Mouse (Mus musculus): ENCODE measurements around the gene Aldoc.
A peak's percentile ranks its signal among the peaks of the same experiment; 100 is the strongest.
"Not testable (repeated sequence)": the region's sequence is repeated elsewhere in the genome, so short reads cannot be mapped to it uniquely, and the experiment has no call there.

Aldoc gene

GRCm38 (mm10) chr11:78322860-78323259 is at the start of gene Aldoc:
Aldoc (plus strand) TSS chr11:78322968.
- DNase-seq (ENCODE audit: low spot score), result peak; percentile 89

DNA sequence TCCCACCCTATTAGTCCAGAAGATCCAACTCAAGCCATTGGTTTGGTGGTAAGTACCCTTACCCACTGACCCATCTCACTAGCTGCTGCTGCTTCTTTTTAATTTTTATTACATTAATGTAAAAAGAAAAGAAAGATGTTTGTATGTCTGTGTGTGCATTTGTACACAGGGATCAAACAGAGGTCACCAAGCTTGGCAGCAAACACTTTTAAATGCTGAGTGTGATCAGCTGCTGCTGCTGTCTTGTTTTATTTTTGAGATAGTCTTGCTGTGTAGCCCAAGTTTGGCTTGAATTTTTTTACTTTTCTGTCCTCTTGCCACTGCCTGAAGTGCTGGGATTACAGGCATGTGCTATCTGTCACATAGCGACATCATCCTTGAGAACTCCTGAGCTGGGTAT is 47.2 kb upstream of the Aldoc start:
- DNase-seq (ENCODE audit: low spot score), result no peak

GRCm38 (mm10) chr11:78276169-78276568 is 46.6 kb upstream of the Aldoc start:
- not testable (repeated sequence) for DNase-seq (ENCODE audit: low spot score)

GRCm38 (mm10) chr11:78278853-78279252 is 43.9 kb upstream of the Aldoc start:
- no peak for DNase-seq (ENCODE audit: low spot score)

DNA sequence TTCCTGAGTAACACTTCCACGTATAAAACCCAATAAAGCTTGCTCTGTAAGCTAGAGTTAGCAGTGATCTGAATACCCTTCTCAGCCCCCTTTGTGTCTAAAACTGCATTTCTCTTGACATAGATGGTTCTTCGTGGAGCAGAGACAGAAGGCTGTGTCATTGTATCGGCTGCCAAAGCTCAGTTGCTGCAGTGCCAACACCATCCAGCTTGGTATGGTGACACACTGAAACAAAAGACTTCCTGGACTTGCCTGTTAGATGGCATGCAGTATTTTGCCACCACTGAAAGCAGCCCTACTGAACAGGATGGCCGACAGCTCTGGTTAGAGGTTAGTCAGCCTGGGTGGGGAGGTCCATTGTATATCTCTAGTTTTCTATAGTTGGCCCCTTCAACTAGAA is 43.2 kb upstream of the Aldoc start:
- DNase-seq (ENCODE audit: low spot score), result no peak

DNA sequence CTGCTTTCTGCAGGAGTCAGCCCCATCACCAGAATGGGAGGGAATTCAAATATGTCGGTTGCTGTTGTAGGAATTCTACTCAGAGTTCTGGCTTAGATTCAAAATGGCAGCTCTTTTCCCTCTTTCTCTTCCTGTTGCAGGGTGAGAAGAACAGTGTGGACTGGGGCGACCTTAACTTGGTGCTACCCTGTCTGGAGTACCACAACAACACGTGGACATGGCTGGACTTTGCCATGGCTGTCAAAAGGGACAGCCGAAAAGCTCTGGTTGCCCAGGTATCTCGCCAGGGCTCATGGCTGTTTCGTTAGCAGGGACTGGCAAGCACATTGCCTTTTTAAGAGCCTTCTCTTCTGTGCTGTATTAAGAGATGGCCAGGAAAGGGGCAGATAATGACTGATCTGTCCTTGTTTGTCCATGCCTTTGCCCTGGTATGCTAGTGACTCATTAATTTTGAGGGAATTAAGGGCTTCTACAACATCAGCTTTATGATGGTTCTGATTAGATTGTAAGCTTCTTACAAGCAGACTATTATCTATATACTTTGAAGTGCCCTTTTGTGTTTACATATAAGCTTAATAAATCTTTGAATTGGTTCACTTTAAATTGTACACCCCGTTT is 33.5 kb upstream of the Aldoc start:
- DNase-seq (ENCODE audit: low spot score), result no peak

GRCm38 (mm10) chr11:78290654-78291053 is 32.1 kb upstream of the Aldoc start, which contains the start of gene BC030499:
BC030499 (plus strand) TSS chr11:78290841.
- no peak for DNase-seq (ENCODE audit: low spot score)

DNA sequence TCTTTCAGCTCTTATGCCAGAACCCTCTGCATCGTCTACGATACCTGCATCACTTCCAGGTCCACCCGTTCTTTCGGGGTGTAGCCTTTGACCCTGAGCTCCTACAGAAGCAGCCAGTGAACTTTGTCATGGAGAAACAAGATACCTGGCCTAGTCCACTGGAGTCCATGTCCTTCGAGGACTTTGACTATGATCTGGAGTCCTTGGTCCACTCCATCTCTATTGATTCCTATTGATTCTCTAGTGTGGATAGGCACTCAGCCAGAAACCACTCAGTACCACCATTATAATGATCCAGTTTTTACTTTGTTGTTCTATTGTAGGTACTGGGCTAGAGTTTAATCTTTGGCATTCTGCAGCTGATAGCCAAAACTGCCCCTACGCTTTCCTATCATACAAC is 28.2 kb upstream of the Aldoc start:
- DNase-seq (ENCODE audit: low spot score), result no peak

- no peak for DNase-seq (ENCODE audit: low spot score)
These were observed 21.9 kb upstream of the Aldoc start for GRCm38 (mm10) chr11:78300917-78301316.

GRCm38 (mm10) chr11:78301357-78302084 is 21.2 kb upstream of the Aldoc start, which contains the start of gene Spag5:
Spag5 (plus strand) TSS chr11:78301529.
- peak; percentile 82 for DNase-seq (ENCODE audit: low spot score)

DNA sequence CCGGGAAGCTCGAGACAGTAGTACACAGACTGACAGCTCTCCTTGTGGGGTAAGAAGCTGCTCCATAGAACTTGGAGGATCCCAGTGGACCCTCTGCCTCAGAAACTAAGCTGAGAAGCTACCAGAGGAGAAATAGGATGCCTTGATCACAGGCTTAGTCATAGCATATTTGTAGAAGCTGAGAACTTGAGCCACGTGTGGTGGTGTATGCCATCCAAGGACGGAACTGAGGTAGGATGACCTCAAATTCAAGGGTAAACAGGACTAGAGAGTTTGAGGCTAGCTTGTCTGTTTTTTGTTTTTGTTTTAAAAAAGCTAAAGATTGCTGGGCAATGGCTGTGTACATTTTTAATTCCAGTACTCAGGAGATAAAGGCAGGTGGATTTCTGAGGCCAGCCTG is 17.5 kb upstream of the Aldoc start:
- no peak for DNase-seq (ENCODE audit: low spot score)

GRCm38 (mm10) chr11:78310861-78311511 is 11.8 kb upstream of the Aldoc start:
- no peak for DNase-seq (ENCODE audit: low spot score)

- DNase-seq (ENCODE audit: low spot score), result no peak
These were observed 9.1 kb upstream of the Aldoc start for GRCm38 (mm10) chr11:78313662-78314061.

DNA sequence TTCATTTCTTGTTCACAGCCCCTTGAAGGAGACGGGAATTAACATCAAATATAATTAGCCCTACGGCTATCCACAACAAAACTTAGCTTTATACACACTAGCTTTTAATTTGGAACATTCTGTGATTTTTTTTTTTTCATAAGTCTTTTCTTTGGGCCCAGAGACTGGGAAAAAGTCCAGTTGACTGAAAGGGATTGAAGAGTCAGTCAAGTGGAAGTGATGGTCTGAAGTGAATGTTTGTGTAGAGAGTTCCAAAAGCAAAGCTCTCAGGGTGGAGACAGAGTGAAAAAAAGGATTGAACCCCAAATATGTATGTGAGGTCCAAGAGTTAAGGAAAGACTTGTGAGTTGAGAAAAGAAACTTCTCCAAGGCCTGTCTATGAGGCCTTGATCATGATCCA is 4.4 kb upstream of the Aldoc start:
- no peak for DNase-seq (ENCODE audit: low spot score)

GRCm38 (mm10) chr11:78322076-78322831 is 514 bp upstream of the Aldoc start:
- no peak for DNase-seq (ENCODE audit: low spot score)

DNA sequence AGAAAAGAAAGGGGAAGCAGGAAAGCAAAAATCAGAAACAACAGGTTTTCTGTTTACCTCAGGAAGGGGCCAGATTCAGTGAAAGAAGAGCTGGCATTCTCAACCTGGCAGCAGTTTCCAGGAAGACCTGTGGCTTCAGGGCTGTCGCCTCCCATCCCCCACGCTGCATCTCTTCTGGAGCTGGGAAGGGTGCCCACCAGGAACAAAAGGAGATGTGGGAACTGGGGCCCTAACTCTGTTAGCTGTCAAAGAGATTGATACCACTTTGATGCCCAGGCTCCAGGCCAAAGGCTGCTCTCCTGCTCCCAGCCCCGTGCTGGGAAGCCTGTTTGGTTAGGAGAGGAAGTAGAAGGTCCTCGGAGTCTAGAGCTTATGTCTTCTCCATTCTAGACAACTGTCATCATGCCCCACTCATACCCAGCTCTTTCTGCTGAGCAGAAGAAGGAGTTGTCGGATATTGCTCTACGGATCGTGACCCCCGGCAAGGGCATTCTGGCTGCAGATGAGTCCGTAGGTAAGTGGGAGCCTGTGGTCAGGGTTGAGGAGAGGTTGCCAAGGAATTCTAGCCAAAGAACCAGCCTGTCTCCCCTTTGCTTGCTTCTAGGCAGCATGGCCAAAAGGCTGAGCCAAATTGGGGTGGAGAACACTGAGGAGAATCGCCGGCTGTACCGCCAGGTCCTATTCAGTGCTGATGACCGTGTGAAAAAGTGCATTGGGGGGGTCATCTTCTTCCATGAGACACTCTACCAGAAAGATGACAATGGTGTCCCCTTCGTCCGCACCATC is 1.4 kb downstream of the Aldoc start:
- DNase-seq (ENCODE audit: low spot score), result no peak

DNA sequence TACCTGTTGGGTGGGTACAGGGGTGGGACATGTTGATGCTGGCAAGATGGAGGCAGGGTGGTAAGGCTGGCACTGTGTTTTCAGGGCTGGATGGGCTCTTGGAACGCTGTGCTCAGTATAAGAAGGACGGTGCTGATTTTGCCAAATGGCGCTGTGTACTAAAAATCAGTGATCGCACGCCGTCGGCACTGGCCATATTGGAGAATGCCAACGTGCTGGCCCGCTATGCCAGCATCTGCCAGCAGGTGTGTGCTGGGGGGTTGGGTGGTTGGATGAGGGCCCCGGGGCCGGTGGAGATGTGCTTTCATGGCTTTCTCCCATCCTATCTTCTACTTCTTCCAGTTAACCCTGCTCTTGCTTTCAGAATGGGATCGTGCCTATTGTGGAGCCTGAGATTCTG is 2.2 kb downstream of the Aldoc start:
- DNase-seq (ENCODE audit: low spot score), result no peak

DNA sequence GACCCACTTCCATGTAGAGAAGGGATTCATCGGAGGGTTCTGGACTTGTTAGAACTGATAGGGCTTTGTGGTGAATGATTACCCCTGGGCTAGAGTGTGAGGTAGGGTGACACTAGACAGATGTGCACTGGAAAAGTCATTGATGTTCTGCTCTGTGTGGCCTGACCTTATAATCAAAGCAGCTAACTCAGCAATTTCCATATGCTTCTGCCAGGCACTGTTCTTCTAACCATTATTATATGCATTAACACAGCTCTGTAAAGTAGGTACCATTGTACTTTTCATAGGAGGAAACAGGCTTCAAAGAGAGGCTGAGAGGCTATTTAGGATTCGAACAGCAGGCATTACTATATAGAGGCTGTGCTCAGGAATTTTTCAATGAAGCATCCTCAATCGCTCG is 4.4 kb downstream of the Aldoc start:
- no peak for DNase-seq (ENCODE audit: low spot score)

DNA sequence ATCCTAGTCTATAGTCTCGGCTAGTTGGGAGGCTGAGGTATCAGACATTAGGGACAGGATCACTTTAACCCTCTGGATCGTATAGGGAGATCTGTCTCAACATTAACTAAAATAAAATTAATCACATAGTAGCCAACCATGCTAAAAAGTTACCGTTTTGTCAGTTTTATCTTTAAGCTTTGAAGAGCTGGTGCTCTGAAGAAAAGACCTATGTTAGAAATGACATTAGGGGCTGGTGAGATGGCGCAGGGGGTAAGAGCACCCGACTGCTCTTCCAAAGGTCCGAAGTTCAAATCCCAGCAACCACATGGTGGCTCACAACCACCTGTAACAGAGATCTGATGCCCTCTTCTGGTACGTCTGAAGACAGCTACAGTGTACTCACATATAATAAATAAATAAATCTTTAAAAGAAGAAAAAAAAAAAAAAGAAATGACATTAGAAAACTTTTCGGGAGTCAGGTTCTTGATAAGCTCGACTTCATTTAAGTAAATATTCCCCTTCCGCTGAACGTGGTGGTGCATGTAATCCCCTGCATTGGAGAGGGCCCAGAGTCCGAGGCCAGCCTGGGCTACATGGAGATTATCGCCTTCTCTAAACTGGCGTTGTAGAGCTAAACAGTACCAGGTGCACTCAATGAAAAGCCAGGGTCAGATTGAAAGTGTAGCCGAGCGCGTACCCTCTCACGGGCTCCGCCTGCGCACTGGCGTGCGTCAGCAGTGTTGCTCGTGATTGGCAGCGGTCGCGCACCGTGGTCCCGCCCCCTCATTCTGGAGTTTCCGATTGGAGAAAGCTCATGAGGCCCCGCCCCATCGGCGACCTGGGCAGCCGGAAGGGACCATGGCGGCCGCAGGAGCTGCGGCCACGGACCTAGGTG is 5.1 kb downstream of the Aldoc start, which contains the start of gene Pigs:
Gene Pigs (plus strand): TSS at position 782 of the 878 bp plus-strand sequence.
- peak; percentile 91 for DNase-seq (ENCODE audit: low spot score)

DNA sequence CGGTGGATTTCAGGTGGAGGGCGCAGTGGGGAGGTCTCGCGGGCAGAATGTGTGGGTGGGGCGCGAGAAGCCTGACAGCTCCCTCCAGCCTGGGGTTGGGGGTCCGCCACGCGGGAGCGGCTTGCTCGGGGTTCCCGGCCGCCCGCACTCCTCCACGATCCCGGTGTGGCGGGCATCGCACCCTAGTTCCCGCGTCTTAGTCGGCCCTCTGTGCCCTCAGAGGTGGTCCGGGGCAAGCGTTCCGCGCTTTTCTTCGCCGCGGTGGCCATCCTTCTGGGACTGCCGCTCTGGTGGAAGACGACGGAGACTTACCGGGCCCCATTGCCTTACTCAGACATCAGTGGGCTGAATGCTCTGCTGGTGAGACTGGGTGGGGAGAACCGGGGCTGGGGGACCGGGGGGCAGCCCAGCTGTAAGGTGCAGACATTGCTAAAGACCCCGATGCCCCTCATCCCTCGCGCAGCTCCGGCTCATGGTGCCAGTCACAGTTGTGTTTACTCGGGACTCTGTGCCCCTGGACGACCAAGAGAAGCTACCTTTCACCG is 5.8 kb downstream of the Aldoc start:
- no peak for DNase-seq (ENCODE audit: low spot score)

All from ovary, adult 18-20 months (tissue).